Mouse (Mus musculus): ENCODE data around the gene Zfp950. TPM values are rescaled to one million over a fixed set of nuclear protein-coding genes. Genes with fewer than 3 reads are reported as not detected.

The Zfp950 gene
- polyA plus RNA-seq, 1 experiment from 2014 or later, result 26.4 TPM

DNA sequence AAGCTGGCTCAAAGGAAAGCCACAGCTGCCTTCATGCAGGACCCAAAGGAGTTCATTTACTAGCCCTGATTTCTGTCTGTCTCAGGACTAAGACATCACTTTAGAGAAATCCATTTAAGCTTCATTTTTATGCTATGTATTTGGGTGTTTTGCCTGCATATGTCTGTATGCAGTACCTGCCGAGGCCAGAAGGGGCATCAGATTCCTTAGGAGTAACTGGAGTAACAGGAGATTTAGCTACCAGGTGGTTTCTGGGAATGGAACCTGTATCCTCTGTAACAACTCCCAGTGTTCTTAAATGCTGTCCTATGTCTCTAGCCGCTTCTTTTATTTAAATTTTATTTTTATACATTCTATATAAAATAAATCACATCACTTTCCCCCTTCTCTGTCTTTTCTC, 30.5 kb downstream of the Zfp950 start:
- no peak overlapping the region for H3K4me3 ChIP-seq (ENCODE audit: low read depth, low read length)
- no peaks in the 10 kb centered on the region for H3K4me1 ChIP-seq (replicated peaks; ENCODE audit: control insufficient read depth, insufficient read depth, low read length)
- no peak overlapping the region for H3K9ac ChIP-seq (ENCODE audit: low read depth, low read length)
- peaks cover 3% of the 10 kb centered on the region; the same call in 1 of the 2 replicates for H3K36me3 ChIP-seq (ENCODE audit: control insufficient read depth, insufficient read depth, low read length)
- ATAC-seq (replicated peaks; ENCODE audit: low FRiP score) (no peak), DNase-seq (ENCODE audit: low spot score) (no peak)
- no peaks in the 10 kb centered on the region for H3K27me3 ChIP-seq (replicated peaks; ENCODE audit: control insufficient read depth, insufficient read depth, low read length)
- WGBS, result 52% methylated on average over 2 of the region's 2 CpGs
- no peak overlapping the region for H3K4me2 ChIP-seq
- 0 out of 2 replicates have a peak, but pooled peaks cover 5% of the 10 kb centered on the region for H3K9me3 ChIP-seq (ENCODE audit: control insufficient read depth, low read length)
- H3K27ac ChIP-seq (ENCODE audit: low read depth, low read length), result no peak overlapping the region

GRCm38 (mm10) chr19:61097764-61098163, 42.9 kb downstream of the Zfp950 start:
- H3K27ac ChIP-seq (ENCODE audit: low read depth, low read length), result no peak overlapping the region
- no peak overlapping the region for H3K4me2 ChIP-seq
- no peaks in the 10 kb centered on the region for H3K9me3 ChIP-seq (ENCODE audit: control insufficient read depth, low read length)
- DNase-seq (ENCODE audit: low spot score) (no peak), ATAC-seq (replicated peaks; ENCODE audit: low FRiP score) (no peak)
- no peak overlapping the region for H3K9ac ChIP-seq (ENCODE audit: low read depth, low read length)
- no peaks in the 10 kb centered on the region for H3K27me3 ChIP-seq (replicated peaks; ENCODE audit: control insufficient read depth, insufficient read depth, low read length)
- H3K4me1 ChIP-seq (replicated peaks; ENCODE audit: control insufficient read depth, insufficient read depth, low read length), result no peaks in the 10 kb centered on the region
- H3K4me3 ChIP-seq (ENCODE audit: low read depth, low read length), result no peak overlapping the region
- H3K36me3 ChIP-seq (ENCODE audit: control insufficient read depth, insufficient read depth, low read length), result no peaks in the 10 kb centered on the region
- WGBS, result 22% methylated on average over 4 of the region's 4 CpGs

DNA sequence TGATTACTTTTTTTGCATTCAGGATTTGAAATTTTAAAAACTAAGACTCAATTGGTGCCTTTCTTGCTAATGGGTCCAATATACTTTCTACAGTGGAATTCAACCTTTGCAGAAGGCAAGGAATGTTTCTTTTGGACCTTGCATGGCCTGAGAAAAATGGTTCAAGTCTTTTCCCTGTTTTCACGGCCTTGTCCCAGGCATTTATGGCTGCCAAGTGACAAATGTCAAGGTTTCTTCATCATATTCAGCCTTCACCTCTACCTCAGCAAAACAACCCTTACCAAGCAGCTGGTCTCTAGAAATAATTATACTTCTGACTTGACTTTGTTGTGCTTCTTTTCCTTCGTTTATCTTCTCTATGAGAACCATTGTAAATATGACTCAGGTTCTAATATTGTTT, 43.9 kb downstream of the Zfp950 start:
- H3K4me2 ChIP-seq, result no peak overlapping the region
- no peak overlapping the region for H3K27ac ChIP-seq (ENCODE audit: low read depth, low read length)
- whole genome bisulfite sequencing, result 79% methylated on average over 2 of the region's 2 CpGs
- H3K27me3 ChIP-seq (replicated peaks; ENCODE audit: control insufficient read depth, insufficient read depth, low read length), result no peaks in the 10 kb centered on the region
- no peaks in the 10 kb centered on the region for H3K36me3 ChIP-seq (ENCODE audit: control insufficient read depth, insufficient read depth, low read length)
- H3K4me1 ChIP-seq (replicated peaks; ENCODE audit: control insufficient read depth, insufficient read depth, low read length), result no peaks in the 10 kb centered on the region
- no peak for DNase-seq (ENCODE audit: low spot score)
- ATAC-seq (replicated peaks; ENCODE audit: low FRiP score), result no peak
- H3K4me3 ChIP-seq (ENCODE audit: low read depth, low read length), result no peak overlapping the region
- H3K9ac ChIP-seq (ENCODE audit: low read depth, low read length), result no peak overlapping the region
- H3K9me3 ChIP-seq (ENCODE audit: control insufficient read depth, low read length), result no peaks in the 10 kb centered on the region

DNA sequence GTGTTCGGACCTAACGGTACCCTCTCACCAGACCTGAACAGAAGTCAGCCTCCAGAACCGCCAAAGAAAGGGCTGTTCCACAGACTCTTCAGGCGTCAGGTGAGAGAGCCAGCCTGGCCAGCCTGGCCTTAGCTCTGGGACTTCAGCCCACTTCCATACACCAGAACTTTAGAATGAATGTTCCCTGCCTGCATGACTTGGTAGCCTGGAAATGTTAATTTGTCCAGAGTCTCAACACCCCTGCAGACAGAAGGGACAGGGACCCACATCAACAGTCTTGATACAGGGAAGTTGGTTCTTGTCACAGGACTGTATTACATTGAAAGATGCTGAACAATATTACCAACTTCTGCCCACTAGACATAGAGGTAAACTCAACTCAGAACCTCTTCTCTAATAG, 50.1 kb downstream of the Zfp950 start:
- no peaks in the 10 kb centered on the region for H3K27me3 ChIP-seq (replicated peaks; ENCODE audit: control insufficient read depth, insufficient read depth, low read length)
- WGBS, result 89% methylated on average over 4 of the region's 4 CpGs
- H3K36me3 ChIP-seq (ENCODE audit: control insufficient read depth, insufficient read depth, low read length), result no peaks in the 10 kb centered on the region; the same call in 1 of the 2 replicates
- no peak overlapping the region for H3K9ac ChIP-seq (ENCODE audit: low read depth, low read length)
- no peak overlapping the region for H3K4me2 ChIP-seq
- H3K9me3 ChIP-seq (ENCODE audit: control insufficient read depth, low read length), result no peaks in the 10 kb centered on the region
- no peak overlapping the region for H3K4me3 ChIP-seq (ENCODE audit: low read depth, low read length)
- ATAC-seq (replicated peaks; ENCODE audit: low FRiP score) (no peak), DNase-seq (ENCODE audit: low spot score) (no peak)
- H3K27ac ChIP-seq (ENCODE audit: low read depth, low read length), result no peak overlapping the region
- no peaks in the 10 kb centered on the region for H3K4me1 ChIP-seq (replicated peaks; ENCODE audit: control insufficient read depth, insufficient read depth, low read length)

DNA sequence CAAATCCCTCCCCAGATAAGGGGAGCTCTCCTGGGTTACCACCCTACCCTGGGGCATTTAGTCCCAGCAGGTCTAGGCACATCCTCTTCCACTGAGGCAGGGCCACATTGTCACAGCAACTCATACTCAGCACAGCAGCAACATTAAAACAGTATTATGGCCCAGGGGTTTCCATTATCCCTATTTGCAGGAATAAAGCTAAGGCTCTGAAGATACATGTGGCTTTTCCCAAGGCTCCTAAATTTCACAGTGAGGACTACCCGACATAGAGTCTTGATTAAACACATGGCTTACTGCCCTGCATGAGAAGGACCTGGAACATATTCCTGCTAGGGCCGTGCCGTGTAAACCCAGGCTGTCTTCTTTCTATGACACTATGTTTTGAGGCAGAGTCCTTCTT, 51.6 kb downstream of the Zfp950 start:
- Histone ChIP-seq H3K27me3 (replicated peaks; ENCODE audit: control insufficient read depth, insufficient read depth, low read length) (no peaks in the 10 kb centered on the region), H3K4me1 (replicated peaks; ENCODE audit: control insufficient read depth, insufficient read depth, low read length) (no peaks in the 10 kb centered on the region), H3K27ac (ENCODE audit: low read depth, low read length) (no peak overlapping the region), H3K4me3 (ENCODE audit: low read depth, low read length) (no peak overlapping the region), H3K4me2 (no peak overlapping the region), H3K36me3 (ENCODE audit: control insufficient read depth, insufficient read depth, low read length) (no peaks in the 10 kb centered on the region; the same call in 1 of the 2 replicates), H3K9ac (ENCODE audit: low read depth, low read length) (no peak overlapping the region), H3K9me3 (ENCODE audit: control insufficient read depth, low read length) (no peaks in the 10 kb centered on the region)
- 86% methylated on average over 3 of the region's 3 CpGs for WGBS
- DNase-seq (ENCODE audit: low spot score), result no peak
- ATAC-seq (replicated peaks; ENCODE audit: low FRiP score), result no peak

DNA sequence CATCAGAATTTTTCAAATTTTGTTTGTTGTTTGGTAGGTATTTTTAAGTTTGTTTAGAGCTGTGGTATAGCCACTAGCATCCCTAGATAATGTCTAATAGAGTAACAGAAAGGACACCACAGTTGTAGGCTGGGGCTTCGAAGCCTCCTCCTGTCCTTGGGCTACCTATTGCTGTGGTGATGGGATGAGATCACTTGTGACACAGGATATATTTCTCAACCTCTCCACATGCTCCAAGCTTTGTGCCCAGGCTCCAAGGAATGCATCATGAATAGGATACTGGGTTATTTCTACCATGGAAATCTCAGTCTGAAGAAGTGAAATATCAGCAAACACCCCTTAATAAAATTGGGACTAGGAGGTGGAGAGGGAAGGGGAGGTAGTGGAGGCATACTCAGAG, 52.9 kb downstream of the Zfp950 start:
- H3K9ac ChIP-seq (ENCODE audit: low read depth, low read length), result no peak overlapping the region
- H3K4me1 ChIP-seq (replicated peaks; ENCODE audit: control insufficient read depth, insufficient read depth, low read length), result no peaks in the 10 kb centered on the region
- DNase-seq (ENCODE audit: low spot score) (no peak), ATAC-seq (replicated peaks; ENCODE audit: low FRiP score) (no peak)
- 91% methylated on average over 1 of the region's 1 CpGs for WGBS
- H3K9me3 ChIP-seq (ENCODE audit: control insufficient read depth, low read length), result no peaks in the 10 kb centered on the region
- no peaks in the 10 kb centered on the region; the same call in 1 of the 2 replicates for H3K36me3 ChIP-seq (ENCODE audit: control insufficient read depth, insufficient read depth, low read length)
- H3K27ac ChIP-seq (ENCODE audit: low read depth, low read length), result no peak overlapping the region
- no peaks in the 10 kb centered on the region for H3K27me3 ChIP-seq (replicated peaks; ENCODE audit: control insufficient read depth, insufficient read depth, low read length)
- H3K4me2 ChIP-seq, result no peak overlapping the region
- no peak overlapping the region for H3K4me3 ChIP-seq (ENCODE audit: low read depth, low read length)

DNA sequence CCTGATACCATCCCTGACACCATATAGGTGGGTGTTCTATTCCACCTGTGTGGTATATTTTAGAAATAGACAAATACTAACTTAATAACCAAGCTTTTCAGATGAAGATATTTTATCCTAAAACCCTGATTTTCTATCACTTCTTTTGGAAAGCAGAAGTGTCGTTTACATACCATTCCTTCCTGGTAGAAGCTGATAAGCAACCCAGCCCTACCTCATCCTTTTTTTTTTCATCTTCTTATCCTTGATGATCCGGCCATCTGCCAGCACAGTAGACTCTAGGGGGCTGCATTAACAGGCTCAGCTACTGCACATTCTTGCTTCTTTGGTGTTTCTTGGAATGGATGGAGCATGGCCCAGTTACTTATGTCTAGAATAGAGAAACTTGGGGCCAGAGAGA, 55.4 kb downstream of the Zfp950 start:
- no peak overlapping the region for H3K4me3 ChIP-seq (ENCODE audit: low read depth, low read length)
- ATAC-seq (replicated peaks; ENCODE audit: low FRiP score), result no peak
- H3K27ac ChIP-seq (ENCODE audit: low read depth, low read length), result no peak overlapping the region
- no peak for DNase-seq (ENCODE audit: low spot score)
- no peaks in the 10 kb centered on the region for H3K27me3 ChIP-seq (replicated peaks; ENCODE audit: control insufficient read depth, insufficient read depth, low read length)
- H3K9me3 ChIP-seq (ENCODE audit: control insufficient read depth, low read length), result no peaks in the 10 kb centered on the region
- H3K9ac ChIP-seq (ENCODE audit: low read depth, low read length), result no peak overlapping the region
- no peak overlapping the region for H3K4me2 ChIP-seq
- WGBS, result 58% methylated on average over 2 of the region's 2 CpGs
- H3K36me3 ChIP-seq (ENCODE audit: control insufficient read depth, insufficient read depth, low read length), result no peaks in the 10 kb centered on the region; the same call in 1 of the 2 replicates
- no peaks in the 10 kb centered on the region for H3K4me1 ChIP-seq (replicated peaks; ENCODE audit: control insufficient read depth, insufficient read depth, low read length)

- 37% methylated on average over 4 of the region's 4 CpGs for WGBS
- Histone ChIP-seq H3K4me1 (replicated peaks; ENCODE audit: control insufficient read depth, insufficient read depth, low read length) (no peaks in the 10 kb centered on the region), H3K9me3 (ENCODE audit: control insufficient read depth, low read length) (no peaks in the 10 kb centered on the region), H3K9ac (ENCODE audit: low read depth, low read length) (no peak overlapping the region), H3K27me3 (replicated peaks; ENCODE audit: control insufficient read depth, insufficient read depth, low read length) (no peaks in the 10 kb centered on the region), H3K4me2 (no peak overlapping the region), H3K4me3 (ENCODE audit: low read depth, low read length) (no peak overlapping the region), H3K36me3 (ENCODE audit: control insufficient read depth, insufficient read depth, low read length) (no peaks in the 10 kb centered on the region; the same call in 1 of the 2 replicates), H3K27ac (ENCODE audit: low read depth, low read length) (no peak overlapping the region)
- peak; percentile 69 for ATAC-seq (replicated peaks; ENCODE audit: low FRiP score)
- DNase-seq (ENCODE audit: low spot score), result peak; percentile 82
Measured at GRCm38 (mm10) chr19:61084149-61084940, 56.3 kb downstream of the Zfp950 start.

DNA sequence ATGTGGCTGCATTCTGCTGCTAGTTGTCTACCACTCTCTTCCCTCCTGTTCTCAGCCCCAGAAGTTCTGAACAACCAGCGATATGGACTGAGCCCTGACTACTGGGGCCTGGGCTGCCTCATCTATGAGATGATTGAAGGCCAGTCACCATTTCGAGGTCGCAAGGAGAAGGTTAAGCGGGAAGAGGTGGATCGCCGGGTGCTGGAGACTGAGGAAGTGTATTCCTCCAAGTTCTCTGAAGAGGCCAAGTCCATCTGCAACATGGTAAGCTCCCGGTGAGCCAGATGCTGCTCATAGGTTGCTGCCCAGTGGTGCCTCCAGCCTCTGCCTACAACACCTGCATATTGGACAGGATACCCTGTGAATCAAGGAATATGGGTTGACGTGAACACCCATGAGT, 57.6 kb downstream of the Zfp950 start:
- H3K27me3 ChIP-seq (replicated peaks; ENCODE audit: control insufficient read depth, insufficient read depth, low read length), result no peaks in the 10 kb centered on the region
- H3K27ac ChIP-seq (ENCODE audit: low read depth, low read length), result no peak overlapping the region
- H3K4me3 ChIP-seq (ENCODE audit: low read depth, low read length), result no peak overlapping the region
- H3K36me3 ChIP-seq (ENCODE audit: control insufficient read depth, insufficient read depth, low read length), result no peaks in the 10 kb centered on the region; the same call in 1 of the 2 replicates
- WGBS, result 92% methylated on average over 8 of the region's 8 CpGs
- H3K4me1 ChIP-seq (replicated peaks; ENCODE audit: control insufficient read depth, insufficient read depth, low read length), result no peaks in the 10 kb centered on the region
- ATAC-seq (replicated peaks; ENCODE audit: low FRiP score) (no peak), DNase-seq (ENCODE audit: low spot score) (no peak)
- H3K9me3 ChIP-seq (ENCODE audit: control insufficient read depth, low read length), result no peaks in the 10 kb centered on the region
- H3K9ac ChIP-seq (ENCODE audit: low read depth, low read length), result no peak overlapping the region
- no peak overlapping the region for H3K4me2 ChIP-seq

Data from liver, embryonic 11.5 days (tissue).